Mouse (Mus musculus) splenic B cell, adult 2 months (primary cell): ENCODE measurements around the gene Fndc5.
A peak's percentile ranks its signal among the peaks of the same experiment; 100 is the strongest.

Experiments used
- DNase-seq: peaks from one replicate; pipeline ENCODE4 v3.0.0-alpha.2; 2011; ENCODE audit warnings: low read depth, low spot score
- H3K27me3 ChIP-seq: 2 replicates; pipeline ENCODE4 v1.6.1; 2012; ENCODE audit warnings: mild to moderate bottlenecking, low read length, moderate library complexity, mixed read lengths; ENCODE audit not compliant: control insufficient read depth, poor library complexity, insufficient read depth, severe bottlenecking
- H3K36me3 ChIP-seq: 2 replicates; pipeline ENCODE4 v1.6.1; 2012; ENCODE audit warnings: mild to moderate bottlenecking, low read length, moderate library complexity, mixed read lengths; ENCODE audit not compliant: control insufficient read depth, poor library complexity, insufficient read depth, severe bottlenecking

The Fndc5 gene

DNA sequence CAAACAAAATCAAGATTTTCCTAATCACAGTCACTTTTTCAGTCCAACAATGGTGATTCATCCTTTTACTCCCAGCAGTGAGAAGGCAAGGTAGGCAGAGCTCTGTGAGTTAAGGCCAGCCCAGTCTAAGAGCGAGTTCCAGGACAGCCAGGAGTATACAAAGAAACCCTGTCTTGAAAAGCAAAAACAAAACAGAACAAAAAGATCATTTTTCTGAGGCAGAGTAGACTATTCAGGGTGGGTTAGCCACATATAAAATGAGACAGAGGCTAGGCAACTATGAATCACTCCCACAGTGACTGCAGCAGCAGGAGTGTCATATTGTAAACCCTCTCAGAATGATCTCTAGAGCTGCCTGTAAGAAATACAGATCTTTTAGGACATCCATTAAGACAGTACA lies 12.5 kb downstream of the Fndc5 start:
- Histone ChIP-seq H3K36me3 (peaks cover 6% of the 10 kb centered on the region; the same call in 1 of the 2 replicates), H3K27me3 (no peaks in the 10 kb centered on the region)
- DNase-seq = no peak

DNA sequence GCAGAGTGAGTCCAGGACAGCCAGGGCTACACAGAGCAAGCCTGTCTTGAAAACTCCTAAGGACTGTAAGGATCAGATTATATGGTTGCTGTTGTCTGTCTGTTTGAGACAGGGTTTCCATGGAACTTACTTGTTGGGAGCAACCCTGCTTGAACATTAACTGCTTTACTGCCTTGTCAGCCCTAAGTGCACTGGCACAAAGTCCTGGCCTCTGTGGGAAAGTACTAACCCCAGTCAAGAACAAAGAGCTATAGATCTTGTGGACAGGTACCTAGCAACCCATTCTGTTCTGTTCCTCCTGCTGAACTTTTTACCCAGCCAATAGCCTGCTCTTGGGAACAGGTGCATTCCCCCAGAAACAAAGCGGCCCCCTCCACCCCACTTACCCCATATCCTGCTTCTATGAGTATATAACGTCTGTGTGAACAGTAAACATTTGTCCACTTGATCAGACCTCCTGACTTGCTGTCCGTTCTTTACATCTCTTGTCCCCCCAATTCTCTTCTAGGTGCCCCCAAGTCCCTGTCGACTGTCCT lies 14.5 kb downstream of the Fndc5 start:
- no peak for DNase-seq
- Histone ChIP-seq H3K27me3 (no peaks in the 10 kb centered on the region), H3K36me3 (peaks cover 9% of the 10 kb centered on the region)

GRCm38 (mm10) chr4:129157541-129157940 lies 20.7 kb downstream of the Fndc5 start:
- no peaks in the 10 kb centered on the region for H3K27me3 ChIP-seq
- DNase-seq = no peak

DNA sequence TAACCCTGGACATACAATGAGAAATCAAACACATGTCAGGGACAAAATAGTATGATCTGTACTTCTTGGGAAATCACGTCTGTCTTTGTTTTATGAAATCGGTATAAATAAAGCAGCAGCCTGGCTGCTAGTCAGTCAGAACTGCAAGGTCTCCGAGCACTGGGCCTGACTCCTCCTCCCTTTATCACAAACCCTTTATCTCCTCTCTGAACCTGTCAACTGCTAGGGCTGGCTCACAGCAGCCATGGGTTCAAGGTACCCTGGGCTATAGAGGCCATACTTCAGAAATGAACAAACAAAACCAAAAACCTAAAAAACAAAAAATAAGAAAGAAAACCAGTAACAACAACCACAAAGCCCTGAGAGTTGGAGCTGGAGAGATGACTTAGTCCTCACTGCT lies 21.8 kb downstream of the Fndc5 start:
- H3K27me3 ChIP-seq = no peaks in the 10 kb centered on the region
- H3K36me3 ChIP-seq = peaks cover 6% of the 10 kb centered on the region; the same call in 1 of the 2 replicates
- no peak for DNase-seq

More at GRCm38 (mm10) chr4:129157541-129157940, 20.7 kb downstream of the Fndc5 start:
- H3K36me3 ChIP-seq = peaks cover 3% of the 10 kb centered on the region; the same call in 1 of the 2 replicates

GRCm38 (mm10) chr4:129161076-129161475 lies 24.3 kb downstream of the Fndc5 start:
- Histone ChIP-seq H3K27me3 (no peaks in the 10 kb centered on the region), H3K36me3 (peaks cover 10% of the 10 kb centered on the region; the same call in 1 of the 2 replicates)
- DNase-seq = no peak

- H3K27me3 ChIP-seq = no peaks in the 10 kb centered on the region
- H3K36me3 ChIP-seq = peaks cover 10% of the 10 kb centered on the region; the same call in 1 of the 2 replicates
- no peak for DNase-seq
These were observed 24.9 kb downstream of the Fndc5 start for GRCm38 (mm10) chr4:129161581-129162255.

DNA sequence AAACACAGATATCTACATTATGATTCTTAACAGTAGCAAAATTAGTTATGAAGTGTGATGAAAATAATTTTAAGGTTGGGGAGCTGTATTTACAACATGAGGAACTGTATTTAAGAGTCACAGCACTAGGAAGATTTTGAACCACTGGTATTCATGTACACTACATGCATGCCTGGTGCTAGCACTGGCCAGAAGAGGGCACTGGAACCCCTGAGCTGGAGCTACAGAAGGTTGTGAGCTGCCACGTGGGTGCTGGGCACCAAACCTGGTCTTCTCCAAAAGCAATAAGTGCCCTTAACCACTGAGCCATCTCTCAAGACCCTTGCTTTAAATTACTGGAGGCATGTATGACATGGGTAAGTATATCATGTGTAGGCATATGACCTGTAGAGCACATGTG lies 35.7 kb downstream of the Fndc5 start:
- H3K27me3 ChIP-seq = no peaks in the 10 kb centered on the region
- peaks cover 4% of the 10 kb centered on the region; the same call in 1 of the 2 replicates for H3K36me3 ChIP-seq
- DNase-seq = peak; percentile 33

DNA sequence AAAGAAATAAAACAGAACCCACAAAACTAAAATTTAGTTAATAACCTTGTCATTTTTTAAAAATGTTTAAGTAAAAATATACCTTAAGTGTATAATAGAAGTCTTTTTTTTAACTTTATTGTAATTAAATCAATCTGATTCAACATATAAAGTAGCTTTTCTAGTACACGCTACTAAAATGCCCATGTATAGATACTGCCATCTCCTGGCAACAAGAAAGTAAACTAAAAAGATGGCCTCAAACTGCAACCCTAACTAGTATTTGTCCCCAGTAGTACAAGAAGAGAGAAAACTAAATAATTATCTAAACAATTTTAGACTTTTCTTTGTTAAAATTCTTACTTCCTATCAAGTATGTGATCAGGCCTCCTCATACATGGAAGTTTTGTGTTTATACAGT lies 42.8 kb downstream of the Fndc5 start:
- Histone ChIP-seq H3K36me3 (peaks cover 7% of the 10 kb centered on the region), H3K27me3 (no peaks in the 10 kb centered on the region)
- peak; percentile 18 for DNase-seq

- H3K27me3 ChIP-seq = no peaks in the 10 kb centered on the region
- peak; percentile 26 for DNase-seq
- H3K36me3 ChIP-seq = no peaks in the 10 kb centered on the region; the same call in 1 of the 2 replicates
These were observed 51.4 kb downstream of the Fndc5 start for GRCm38 (mm10) chr4:129188041-129188659.

DNA sequence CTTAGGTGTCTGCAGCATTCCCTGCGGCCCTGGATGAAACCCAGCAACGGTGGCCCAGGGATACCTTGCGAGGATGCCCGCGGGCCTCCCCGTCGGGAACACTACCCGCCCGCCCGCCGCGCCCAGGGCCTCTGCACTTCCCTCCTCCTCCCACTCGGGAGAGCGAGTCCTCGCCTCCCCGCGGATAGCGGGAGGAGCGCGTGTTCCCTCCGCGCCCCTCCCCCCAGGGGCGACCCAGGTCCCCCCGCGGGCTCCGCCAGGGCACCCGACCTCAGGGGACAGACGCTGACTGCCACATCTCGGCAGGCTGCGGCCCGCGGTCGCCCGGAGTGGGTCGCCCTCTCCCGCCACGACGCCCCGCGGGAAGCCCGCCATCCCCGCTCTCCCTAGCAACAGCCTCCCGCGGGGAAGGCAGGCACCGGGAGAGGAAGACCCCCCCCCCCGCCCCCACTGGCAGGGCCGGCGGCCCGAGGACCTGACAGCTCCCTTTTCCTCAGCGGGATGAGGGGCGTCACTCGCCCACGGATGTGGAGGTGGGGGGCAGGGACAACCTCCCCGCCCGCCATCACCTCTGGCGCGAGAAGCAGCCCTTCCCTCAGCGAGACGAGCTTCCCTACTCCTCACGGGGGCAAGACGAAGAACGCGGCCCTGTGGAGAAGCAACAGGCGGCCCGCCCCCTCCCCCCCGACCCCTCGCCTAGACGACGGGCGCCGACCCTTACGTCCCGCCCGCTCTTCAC lies 52.2 kb downstream of the Fndc5 start:
- no peaks in the 10 kb centered on the region for H3K36me3 ChIP-seq
- DNase-seq = peak; percentile 47

DNA sequence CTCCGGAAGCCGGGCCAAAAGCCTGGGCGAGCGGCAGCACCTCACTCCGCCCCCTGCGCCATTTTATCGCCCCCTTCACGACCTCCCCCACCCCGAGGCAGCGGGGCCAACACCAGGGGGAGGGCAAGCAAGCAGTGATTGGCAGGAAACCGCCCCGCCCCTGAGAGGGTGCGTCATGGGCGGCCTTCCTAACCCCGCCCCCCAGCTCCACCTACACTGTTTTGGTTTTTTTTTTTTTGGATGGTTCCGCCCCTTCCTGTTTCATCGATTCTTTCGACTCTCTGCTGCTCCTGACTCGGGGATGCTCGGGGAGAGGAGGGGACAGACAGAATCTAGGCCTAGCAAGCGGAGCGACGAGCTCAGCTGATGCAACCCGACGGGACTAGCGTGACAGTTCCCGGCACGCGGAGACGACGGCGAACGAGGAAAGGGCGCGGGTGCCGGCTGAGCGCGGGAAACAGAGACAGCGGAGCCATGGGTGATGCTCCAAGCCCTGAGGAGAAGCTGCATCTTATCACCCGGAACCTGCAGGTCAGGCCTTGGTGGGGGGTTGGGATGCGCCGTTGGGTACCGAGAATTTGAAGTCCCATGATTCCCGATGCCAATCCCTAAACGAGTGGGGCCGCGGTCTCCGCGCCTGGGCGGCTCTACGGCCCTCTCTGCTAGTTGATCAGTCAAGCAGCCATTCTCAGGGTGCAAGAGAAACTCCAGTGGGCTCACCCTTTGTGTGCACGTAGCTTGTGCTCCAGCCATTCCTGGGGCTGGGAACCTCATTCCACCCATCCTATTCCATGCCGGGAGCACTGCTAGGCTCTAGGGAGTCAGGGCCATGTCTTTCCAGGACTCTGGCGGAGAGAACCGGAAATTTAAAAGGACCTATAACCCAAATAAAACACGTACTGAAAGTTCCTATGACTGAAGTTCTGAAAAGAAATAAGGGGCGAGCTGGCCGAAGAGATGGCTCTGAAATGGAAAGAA lies 53.0 kb downstream of the Fndc5 start, which contains the start of the genes S100pbp and Yars:
TSS of gene S100pbp (minus strand) at position 186 of the 978 bp plus-strand sequence.
TSS of gene Yars (plus strand) at position 219 of the 978 bp plus-strand sequence.
- Histone ChIP-seq H3K27me3 (no peaks in the 10 kb centered on the region), H3K36me3 (no peaks in the 10 kb centered on the region)
- peak; percentile 98 for DNase-seq

More for the DNA sequence above, 52.2 kb downstream of the Fndc5 start:
- H3K27me3 ChIP-seq = no peaks in the 10 kb centered on the region

GRCm38 (mm10) chr4:129190538-129190937 lies 53.7 kb downstream of the Fndc5 start:
- DNase-seq = peak; percentile 25
- Histone ChIP-seq H3K36me3 (no peaks in the 10 kb centered on the region), H3K27me3 (no peaks in the 10 kb centered on the region)

DNA sequence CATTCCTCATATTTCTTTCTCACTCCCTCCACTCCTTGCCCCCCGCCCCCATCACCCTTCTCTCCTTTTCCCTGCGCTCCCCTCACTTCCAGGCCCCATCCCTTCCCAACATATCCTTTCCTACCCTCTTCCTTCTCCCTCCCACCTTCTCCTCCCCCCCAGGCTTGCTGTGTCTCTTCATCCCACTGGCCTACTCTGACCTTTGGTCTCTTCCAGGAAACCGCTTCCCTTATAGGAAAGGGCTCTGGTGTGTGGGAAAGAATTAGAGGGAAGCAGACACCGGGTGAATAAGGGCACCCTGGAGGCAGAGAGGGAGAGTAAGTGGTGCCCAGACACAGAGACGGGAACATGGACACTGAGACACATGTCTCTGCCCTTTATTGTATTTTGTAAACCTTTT lies 54.9 kb downstream of the Fndc5 start:
- Histone ChIP-seq H3K27me3 (no peaks in the 10 kb centered on the region), H3K36me3 (no peaks in the 10 kb centered on the region)
- no peak for DNase-seq
